Mouse (Mus musculus): ENCODE results near the gene Lekr1.

Lekr1 gene

GRCm38 (mm10) chr3:65656451-65656850 is 9.6 kb upstream of the Lekr1 start:
- DNase-seq (ENCODE audit: extremely low read depth, low read depth) = no peak

- no peak for DNase-seq (ENCODE audit: extremely low read depth, low read depth)
These were observed 8.9 kb upstream of the Lekr1 start for GRCm38 (mm10) chr3:65656902-65657660.

- no peak for DNase-seq (ENCODE audit: extremely low read depth, low read depth)
These were observed 7.9 kb upstream of the Lekr1 start for GRCm38 (mm10) chr3:65658081-65658612.

- DNase-seq (ENCODE audit: extremely low read depth, low read depth) = peak; percentile 41
These were observed 7.1 kb upstream of the Lekr1 start for GRCm38 (mm10) chr3:65658721-65659619.

- no peak for DNase-seq (ENCODE audit: extremely low read depth, low read depth)
These were observed 6.5 kb upstream of the Lekr1 start for GRCm38 (mm10) chr3:65659620-65659932.

- DNase-seq (ENCODE audit: extremely low read depth, low read depth) = no peak
These were observed 5.7 kb upstream of the Lekr1 start for GRCm38 (mm10) chr3:65660336-65660735.

- DNase-seq (ENCODE audit: extremely low read depth, low read depth) = no peak
These were observed 4.3 kb upstream of the Lekr1 start for GRCm38 (mm10) chr3:65661731-65662130.

- no peak for DNase-seq (ENCODE audit: extremely low read depth, low read depth)
These were observed 2.9 kb upstream of the Lekr1 start for GRCm38 (mm10) chr3:65663176-65663575.

GRCm38 (mm10) chr3:65670216-65670615 is 4.2 kb downstream of the Lekr1 start:
- DNase-seq (ENCODE audit: extremely low read depth, low read depth) = no peak

- DNase-seq (ENCODE audit: extremely low read depth, low read depth) = no peak
These were observed 7.7 kb downstream of the Lekr1 start for GRCm38 (mm10) chr3:65673725-65674124.

GRCm38 (mm10) chr3:65680612-65681011 is 14.6 kb downstream of the Lekr1 start:
- no peak for DNase-seq (ENCODE audit: extremely low read depth, low read depth)

GRCm38 (mm10) chr3:65689705-65690104 is 23.7 kb downstream of the Lekr1 start:
- DNase-seq (ENCODE audit: extremely low read depth, low read depth) = no peak

GRCm38 (mm10) chr3:65690850-65691249 is 24.8 kb downstream of the Lekr1 start:
- no peak for DNase-seq (ENCODE audit: extremely low read depth, low read depth)

- no peak for DNase-seq (ENCODE audit: extremely low read depth, low read depth)
These were observed 33.7 kb downstream of the Lekr1 start for GRCm38 (mm10) chr3:65699704-65700103.

GRCm38 (mm10) chr3:65714372-65714771 is 48.3 kb downstream of the Lekr1 start:
- DNase-seq (ENCODE audit: extremely low read depth, low read depth) = no peak

- no peak for DNase-seq (ENCODE audit: extremely low read depth, low read depth)
These were observed 51.4 kb downstream of the Lekr1 start for GRCm38 (mm10) chr3:65717406-65717805.

GRCm38 (mm10) chr3:65722897-65723296 is 56.9 kb downstream of the Lekr1 start:
- DNase-seq (ENCODE audit: extremely low read depth, low read depth) = no peak

GRCm38 (mm10) chr3:65723664-65724063 is 57.6 kb downstream of the Lekr1 start:
- DNase-seq (ENCODE audit: extremely low read depth, low read depth) = no peak

- no peak for DNase-seq (ENCODE audit: extremely low read depth, low read depth)
These were observed 71.8 kb downstream of the Lekr1 start for GRCm38 (mm10) chr3:65737816-65738215.

- no peak for DNase-seq (ENCODE audit: extremely low read depth, low read depth)
These were observed 78.9 kb downstream of the Lekr1 start for GRCm38 (mm10) chr3:65744936-65745335.

GRCm38 (mm10) chr3:65764511-65765508 is 98.8 kb downstream of the Lekr1 start:
- no peak for DNase-seq (ENCODE audit: extremely low read depth, low read depth)

Data from MEL-GATA-1-ER (cell line).